Mouse (Mus musculus): ENCODE measurements around the gene Gltp.

- TF ChIP-seq CTCF (IDR thresholded peaks at IDR 0.05; ENCODE audit: control insufficient read depth, insufficient read depth, insufficient read length) (peak; percentile 34), MYOD1 (IDR thresholded peaks at IDR 0.05; ENCODE audit: control insufficient read depth, insufficient read length, low read depth) (no peak), MAX (IDR thresholded peaks at IDR 0.05) (no peak), USF1 (IDR thresholded peaks at IDR 0.05; ENCODE audit: low read depth) (no peak), CEBPB (IDR thresholded peaks at IDR 0.05; ENCODE audit: low read depth) (no peak), MYOG (IDR thresholded peaks at IDR 0.05; ENCODE audit: control insufficient read depth, extremely low read depth, insufficient read length) (no peak)
These were observed 40.7 kb upstream of the Gltp start for GRCm38 (mm10) chr5:114731498-114731897.
